Mouse (Mus musculus) neural tube, embryonic 12.5 days (tissue): ENCODE measurements at regions not wholly inside any gene's neighbourhood (a gene's known extent, or its start where the extent isn't known, plus 50 kb on each side); places are given as distances from the start of the nearest gene placed in this dataset.

Experiments
- ATAC-seq: fragments of 200-750 bp; cut with Nextera tagmentation; 2 replicates; pipeline ENCODE4 v1.8.0; 2017; ENCODE audit warnings: low read depth, mild to moderate bottlenecking, moderate TSS enrichment, moderate library complexity; ENCODE audit not compliant: low FRiP score
- H3K27ac ChIP-seq: fragments of 300-500 bp; sonication (generic); 2 replicates; pipeline ENCODE4 v1.5.1; 2016
- H3K27me3 ChIP-seq: fragments of 300-500 bp; sonication (generic); replicated peaks from 2 replicates; pipeline ENCODE4 v1.6.1; 2016; ENCODE audit warnings: mild to moderate bottlenecking
- H3K36me3 ChIP-seq: fragments of 300-500 bp; sonication (generic); 2 replicates; pipeline ENCODE4 v1.6.1; 2016; ENCODE audit warnings: mild to moderate bottlenecking
- H3K4me1 ChIP-seq: fragments of 300-500 bp; sonication (generic); 2 replicates; pipeline ENCODE4 v1.6.1; 2016
- H3K4me2 ChIP-seq: fragments of 300-500 bp; sonication (generic); replicated peaks from 2 replicates; pipeline ENCODE4 v1.6.1; 2016; ENCODE audit warnings: mild to moderate bottlenecking
- H3K4me3 ChIP-seq: fragments of 300-500 bp; sonication (generic); 2 replicates; pipeline ENCODE4 v1.5.1; 2016
- H3K9ac ChIP-seq: fragments of 300-500 bp; sonication (generic); 2 replicates; pipeline ENCODE4 v1.6.1; 2016; ENCODE audit warnings: mild to moderate bottlenecking
- H3K9me3 ChIP-seq: fragments of 300-500 bp; sonication (generic); 2 replicates; pipeline ENCODE4 v1.6.1; 2016; ENCODE audit warnings: mild to moderate bottlenecking
- WGBS: fragments of 180-500 bp; shearing (Covaris S2); methylation state at CpG from one replicate; pipeline ENCODE4 v1.1.7; 2016; 5-methylcytosine and 5-hydroxymethylcytosine counted together

DNA sequence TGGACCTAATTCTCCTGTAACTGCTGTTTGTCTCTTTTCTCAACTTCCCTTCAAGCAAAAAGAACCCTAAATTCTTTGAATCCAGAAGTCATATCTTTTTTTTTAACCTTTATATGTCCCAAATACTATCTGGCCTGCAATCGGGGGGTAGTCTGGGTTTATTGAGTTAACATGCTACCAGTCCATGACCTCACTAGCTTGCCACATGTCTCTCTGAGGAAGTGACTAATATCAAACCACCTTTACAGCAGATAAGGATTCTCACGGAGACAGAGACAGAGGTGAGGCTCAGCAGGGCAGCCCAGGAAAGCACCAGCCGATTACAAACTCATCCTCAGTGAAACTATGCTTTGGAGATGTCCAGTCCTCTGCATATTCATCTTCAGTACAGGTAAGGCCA is 179.2 kb downstream of the Dad1 start:
- no peak overlapping the region for H3K27ac ChIP-seq
- ATAC-seq = no peak
- WGBS = 84% methylated on average over 3 of the region's 3 CpGs

DNA sequence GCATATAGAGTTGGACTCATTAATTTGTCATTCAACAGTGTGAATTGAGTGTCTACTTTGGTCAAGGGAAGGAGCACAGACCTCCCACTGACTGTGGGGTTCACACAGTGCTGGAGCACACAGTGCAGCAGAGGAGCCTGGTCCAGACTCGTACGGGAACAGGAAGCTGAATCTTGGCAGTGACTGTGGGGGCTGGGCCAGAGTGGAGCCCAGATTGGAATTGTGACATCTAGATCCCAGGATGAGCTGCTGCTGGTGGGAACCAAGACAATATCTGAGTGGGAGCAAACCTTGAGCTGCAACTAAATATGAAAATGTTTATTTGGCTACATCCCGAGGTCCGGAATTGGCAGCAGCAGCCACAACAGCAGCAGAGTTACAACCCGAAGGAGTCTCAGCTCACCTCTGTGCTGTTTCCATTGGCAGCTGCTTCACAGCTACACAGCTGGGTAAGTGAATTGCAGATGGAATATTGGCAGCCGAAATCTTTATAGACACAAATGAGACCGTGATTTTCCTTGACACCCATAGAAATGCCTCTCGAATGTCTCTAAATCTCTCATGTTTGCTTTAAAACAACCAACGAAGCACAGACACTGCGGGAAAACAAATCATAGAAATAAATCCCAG is 181.5 kb downstream of the Dad1 start:
- Histone ChIP-seq H3K36me3 (no peaks in the 10 kb centered on the region), H3K4me1 (no peaks in the 10 kb centered on the region), H3K27me3 (no peaks in the 10 kb centered on the region), H3K4me3 (no peak overlapping the region), H3K27ac (no peak overlapping the region), H3K9ac (no peak overlapping the region), H3K9me3 (no peaks in the 10 kb centered on the region), H3K4me2 (no peak overlapping the region)
- ATAC-seq = no peak
- 83% methylated on average over 10 of the region's 10 CpGs for WGBS

More for the DNA sequence above, 179.2 kb downstream of the Dad1 start:
- Histone ChIP-seq H3K9me3 (no peaks in the 10 kb centered on the region), H3K4me1 (no peaks in the 10 kb centered on the region), H3K4me2 (no peak overlapping the region), H3K4me3 (no peak overlapping the region), H3K27me3 (no peaks in the 10 kb centered on the region), H3K36me3 (no peaks in the 10 kb centered on the region), H3K9ac (no peak overlapping the region)

DNA sequence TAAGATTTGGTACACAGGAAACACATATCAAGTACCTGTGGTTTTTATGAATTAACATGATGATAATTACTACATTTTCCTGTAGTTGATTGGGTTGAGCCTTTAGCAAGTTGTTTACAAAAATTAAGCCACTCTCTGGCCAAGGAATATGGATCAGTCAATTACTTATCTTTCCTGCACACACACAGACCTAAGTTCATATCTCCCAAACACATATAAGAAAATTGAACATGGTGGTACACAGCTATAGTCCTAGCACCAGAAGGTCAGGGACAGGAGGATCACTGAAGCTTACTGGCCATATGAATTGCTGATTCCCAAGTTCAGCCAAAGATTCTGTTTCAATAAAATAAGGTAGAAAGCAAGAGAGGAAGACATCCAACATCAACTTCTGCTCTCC is 183.7 kb downstream of the Dad1 start:
- H3K4me2 ChIP-seq = no peak overlapping the region

DNA sequence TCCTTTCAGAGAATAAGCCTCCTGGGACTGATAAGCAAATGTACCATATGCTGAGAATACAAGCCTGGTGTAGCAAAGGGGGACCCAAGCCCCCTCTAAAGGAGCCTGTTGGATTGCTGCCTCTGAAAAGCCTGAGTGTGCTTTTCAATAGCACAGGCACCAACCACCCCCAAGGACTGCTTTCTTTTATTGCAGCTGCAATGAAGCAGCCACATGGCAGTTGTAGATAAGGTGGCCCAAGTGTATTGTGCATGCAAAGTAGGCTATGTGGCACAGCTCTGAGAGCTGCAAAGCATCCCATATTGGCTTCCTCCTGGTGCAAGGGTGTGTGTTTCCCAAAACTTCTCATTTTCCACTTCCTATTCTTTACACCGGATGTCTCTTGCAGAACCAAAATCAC is 185.2 kb downstream of the Dad1 start:
- no peak for ATAC-seq
- 94% methylated on average over 1 of the region's 1 CpGs for WGBS
- Histone ChIP-seq H3K9me3 (no peaks in the 10 kb centered on the region), H3K9ac (no peak overlapping the region), H3K27ac (no peak overlapping the region), H3K4me1 (no peaks in the 10 kb centered on the region), H3K4me3 (no peak overlapping the region), H3K27me3 (no peaks in the 10 kb centered on the region), H3K36me3 (no peaks in the 10 kb centered on the region), H3K4me2 (no peak overlapping the region)

More for the DNA sequence above, 183.7 kb downstream of the Dad1 start:
- H3K9ac ChIP-seq = no peak overlapping the region
- no peak overlapping the region for H3K4me3 ChIP-seq
- no peaks in the 10 kb centered on the region for H3K27me3 ChIP-seq
- no peak for ATAC-seq
- no peaks in the 10 kb centered on the region for H3K36me3 ChIP-seq
- no peak overlapping the region for H3K27ac ChIP-seq
- H3K4me1 ChIP-seq = no peaks in the 10 kb centered on the region
- no peaks in the 10 kb centered on the region for H3K9me3 ChIP-seq

DNA sequence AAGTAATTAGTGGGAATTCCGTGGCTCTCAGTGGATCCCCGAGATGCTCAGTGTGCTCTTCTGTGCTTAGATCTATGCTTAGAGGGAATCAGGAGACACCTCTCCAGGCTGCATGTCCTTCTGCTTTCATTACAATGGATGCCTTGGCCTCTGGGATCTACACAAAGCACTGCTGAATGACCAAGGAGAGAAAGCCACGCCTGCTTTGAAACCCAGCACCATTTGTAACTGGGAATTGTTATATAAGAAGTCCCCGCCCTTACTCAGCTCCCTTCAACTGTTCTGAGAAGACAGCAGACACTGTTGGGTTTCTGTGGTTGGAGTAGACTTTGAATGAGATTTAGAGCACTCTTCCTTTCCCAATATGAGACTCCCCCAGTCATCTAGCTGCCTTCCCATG is 188.4 kb downstream of the Dad1 start:
- Histone ChIP-seq H3K4me2 (no peak overlapping the region), H3K27ac (no peak overlapping the region), H3K4me3 (no peak overlapping the region), H3K9me3 (no peaks in the 10 kb centered on the region), H3K4me1 (no peaks in the 10 kb centered on the region), H3K36me3 (no peaks in the 10 kb centered on the region), H3K27me3 (no peaks in the 10 kb centered on the region), H3K9ac (no peak overlapping the region)
- WGBS = 47% methylated on average over 4 of the region's 4 CpGs
- no peak for ATAC-seq

DNA sequence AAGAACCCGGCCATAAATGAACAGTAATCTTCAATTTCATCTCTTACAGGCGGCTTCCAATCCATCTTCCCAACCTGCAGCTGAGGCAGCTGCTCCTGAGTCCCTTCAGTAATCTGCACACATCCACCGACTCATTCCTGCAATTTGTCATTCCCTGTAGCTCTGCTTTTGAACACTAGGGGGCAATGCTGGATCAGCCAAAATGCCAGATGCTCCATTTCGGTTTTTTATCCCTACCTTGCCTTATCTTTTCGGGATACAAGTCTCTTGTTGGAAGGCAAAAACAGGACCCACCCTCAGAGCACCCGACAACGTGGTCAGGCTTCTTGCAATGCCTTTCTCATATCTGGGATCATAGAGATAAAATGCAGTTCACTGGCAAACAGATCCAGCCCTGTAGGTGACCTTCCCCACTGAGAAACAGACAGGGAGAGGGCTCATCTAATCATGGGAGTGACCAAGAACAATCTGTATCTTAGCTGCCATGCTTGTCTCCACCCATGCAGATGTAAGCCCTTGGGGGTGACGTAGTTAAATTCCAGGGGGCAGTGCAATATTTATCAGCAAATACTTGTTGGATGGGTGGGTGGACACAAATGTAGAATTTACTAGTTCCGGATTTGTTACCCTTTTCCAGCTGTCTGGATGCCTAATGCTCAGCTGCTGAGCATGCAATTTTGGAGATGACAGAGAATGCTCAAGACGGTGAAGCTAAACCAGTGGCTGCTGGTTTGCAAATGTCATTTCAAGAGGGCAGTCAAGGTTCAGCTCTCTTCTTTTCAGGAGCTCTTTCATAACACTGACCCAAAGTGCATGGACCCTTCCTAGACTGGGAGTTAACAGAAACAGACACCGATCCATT is 189.1 kb downstream of the Dad1 start:
- Histone ChIP-seq H3K27ac (no peak overlapping the region), H3K36me3 (no peaks in the 10 kb centered on the region), H3K4me2 (0 out of 2 replicates have a peak overlapping the region, but pooled peaks have one; percentile 20), H3K27me3 (no peaks in the 10 kb centered on the region), H3K9me3 (no peaks in the 10 kb centered on the region), H3K4me1 (no peaks in the 10 kb centered on the region), H3K4me3 (no peak overlapping the region), H3K9ac (no peak overlapping the region)
- WGBS = 33% methylated on average over 11 of the region's 11 CpGs
- 0 out of 2 replicates have a peak, but pooled peaks have one; percentile 26 for ATAC-seq

DNA sequence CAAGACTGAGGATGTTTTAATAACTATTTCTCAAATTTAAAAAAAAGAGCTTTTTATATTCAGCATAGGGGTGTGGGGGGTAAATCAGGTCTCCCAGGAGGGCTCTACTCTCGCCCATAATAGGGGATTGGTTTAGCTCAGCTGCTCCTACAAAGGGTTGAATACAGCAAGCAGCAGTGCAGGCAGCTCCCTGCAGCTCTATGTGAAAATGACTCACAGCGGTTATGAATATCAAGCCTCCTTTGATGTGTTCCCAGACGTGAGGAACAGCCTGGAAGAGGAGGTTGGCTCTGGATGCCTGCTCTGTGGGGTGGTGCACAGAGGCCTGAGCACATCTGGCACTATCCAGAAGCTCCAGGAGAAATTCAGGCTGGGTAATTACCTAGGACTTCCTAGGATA is 192.3 kb downstream of the Dad1 start:
- no peak for ATAC-seq
- WGBS = 39% methylated on average over 3 of the region's 3 CpGs
- no peaks in the 10 kb centered on the region for H3K4me1 ChIP-seq
- no peak overlapping the region for H3K9ac ChIP-seq
- no peaks in the 10 kb centered on the region for H3K27me3 ChIP-seq
- no peak overlapping the region for H3K4me2 ChIP-seq
- no peak overlapping the region for H3K4me3 ChIP-seq
- H3K36me3 ChIP-seq = no peaks in the 10 kb centered on the region
- no peaks in the 10 kb centered on the region for H3K9me3 ChIP-seq
- H3K27ac ChIP-seq = no peak overlapping the region

DNA sequence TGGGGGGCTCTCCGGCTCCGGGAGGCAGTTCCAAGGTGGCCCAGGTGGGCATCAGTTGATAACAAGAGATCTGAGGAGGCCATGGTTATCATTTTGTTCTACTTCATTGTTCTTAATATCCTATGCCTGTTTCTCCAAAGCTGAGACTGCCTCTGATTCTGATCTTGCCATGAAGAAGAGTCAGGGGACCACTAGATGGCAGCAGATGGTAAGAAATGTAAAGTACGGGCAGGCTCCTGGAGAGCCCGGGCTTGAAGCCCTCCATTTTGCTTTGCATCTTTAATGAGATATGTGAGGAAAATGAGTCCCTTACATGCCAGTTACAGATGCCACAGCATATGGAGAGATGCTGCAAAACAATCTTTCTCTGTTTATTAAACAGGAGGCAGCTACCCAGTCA is 194.1 kb downstream of the Dad1 start:
- WGBS = 24% methylated on average over 4 of the region's 4 CpGs
- ATAC-seq = peak; percentile 83

DNA sequence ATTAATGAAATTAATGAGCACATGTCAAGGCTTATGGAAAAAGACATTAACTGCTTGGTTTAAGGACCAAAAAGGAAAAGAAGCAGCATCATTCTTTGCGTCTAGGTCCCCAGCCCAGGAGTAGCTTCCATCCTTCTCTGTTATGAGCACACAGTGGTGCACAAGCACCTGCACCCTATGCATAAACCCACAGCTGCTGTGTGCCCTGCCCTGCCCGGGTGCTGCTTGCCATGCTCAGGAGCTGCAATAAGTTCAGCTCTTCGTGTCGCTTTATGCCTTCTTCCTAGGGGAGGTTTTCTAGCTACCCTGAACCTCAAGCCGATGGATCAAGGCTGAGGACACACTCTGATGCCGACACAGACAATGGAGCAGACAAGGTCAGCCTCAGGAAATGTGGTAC is 194.8 kb downstream of the Dad1 start:
- no peaks in the 10 kb centered on the region for H3K4me1 ChIP-seq
- no peak overlapping the region for H3K4me3 ChIP-seq
- H3K27ac ChIP-seq = no peak overlapping the region
- no peaks in the 10 kb centered on the region for H3K36me3 ChIP-seq
- H3K9ac ChIP-seq = no peak overlapping the region
- no peaks in the 10 kb centered on the region for H3K27me3 ChIP-seq
- no peaks in the 10 kb centered on the region for H3K9me3 ChIP-seq
- no peak for ATAC-seq
- WGBS = 84% methylated on average over 6 of the region's 6 CpGs
- no peak overlapping the region for H3K4me2 ChIP-seq

More for the DNA sequence above, 194.1 kb downstream of the Dad1 start:
- Histone ChIP-seq H3K4me2 (no peak overlapping the region), H3K4me3 (no peak overlapping the region), H3K9me3 (no peaks in the 10 kb centered on the region), H3K27ac (no peak overlapping the region), H3K27me3 (no peaks in the 10 kb centered on the region), H3K9ac (no peak overlapping the region), H3K36me3 (no peaks in the 10 kb centered on the region), H3K4me1 (no peaks in the 10 kb centered on the region)

DNA sequence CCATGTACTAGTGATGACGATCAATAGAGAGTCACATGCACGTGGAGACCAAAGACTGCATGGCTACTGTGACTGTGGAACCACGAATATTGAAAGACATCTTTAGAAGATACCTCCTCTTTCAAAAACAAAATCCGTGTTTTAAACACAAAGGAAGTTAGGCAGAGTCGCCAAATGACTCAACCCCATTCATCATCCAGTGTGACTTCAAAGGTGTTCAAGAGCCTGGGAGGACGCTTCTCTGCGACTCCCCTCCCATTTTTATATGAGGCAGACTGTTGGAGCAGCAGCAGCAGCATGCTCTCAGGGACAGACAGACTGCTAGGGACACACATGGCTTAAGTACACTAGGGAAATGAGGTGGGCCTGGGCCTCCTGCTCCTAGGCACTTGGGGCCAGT is 197.2 kb downstream of the Dad1 start:
- H3K9ac ChIP-seq = no peak overlapping the region
- H3K27me3 ChIP-seq = no peaks in the 10 kb centered on the region
- WGBS = 61% methylated on average over 7 of the region's 7 CpGs
- H3K4me1 ChIP-seq = no peaks in the 10 kb centered on the region
- H3K9me3 ChIP-seq = no peaks in the 10 kb centered on the region
- no peak overlapping the region for H3K4me3 ChIP-seq
- no peaks in the 10 kb centered on the region for H3K36me3 ChIP-seq
- H3K4me2 ChIP-seq = no peak overlapping the region
- no peak overlapping the region for H3K27ac ChIP-seq
- ATAC-seq = no peak

DNA sequence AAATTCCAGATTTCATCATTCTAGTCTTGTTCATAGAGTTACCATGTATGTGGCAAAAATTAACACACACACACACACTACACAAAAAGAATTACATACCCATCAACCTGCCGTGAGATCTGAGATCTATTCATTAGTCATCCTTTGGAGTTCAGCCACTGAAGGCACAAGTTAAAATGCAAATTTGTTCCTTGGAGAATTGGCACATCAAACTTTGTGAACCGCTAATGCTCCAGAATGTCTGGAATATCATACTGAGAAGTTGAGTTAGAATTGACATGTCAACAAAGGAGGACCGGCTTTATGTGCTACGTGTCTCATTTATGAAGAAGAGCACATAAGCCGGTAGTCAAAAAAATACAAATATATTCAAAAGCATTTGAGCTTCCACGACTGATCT is 198.5 kb downstream of the Dad1 start:
- WGBS = 83% methylated on average over 6 of the region's 6 CpGs
- no peak overlapping the region for H3K4me3 ChIP-seq
- H3K4me1 ChIP-seq = no peaks in the 10 kb centered on the region
- H3K27ac ChIP-seq = no peak overlapping the region
- no peaks in the 10 kb centered on the region for H3K27me3 ChIP-seq
- H3K9me3 ChIP-seq = no peaks in the 10 kb centered on the region
- no peak overlapping the region for H3K4me2 ChIP-seq
- ATAC-seq = no peak
- H3K36me3 ChIP-seq = no peaks in the 10 kb centered on the region
- H3K9ac ChIP-seq = no peak overlapping the region

DNA sequence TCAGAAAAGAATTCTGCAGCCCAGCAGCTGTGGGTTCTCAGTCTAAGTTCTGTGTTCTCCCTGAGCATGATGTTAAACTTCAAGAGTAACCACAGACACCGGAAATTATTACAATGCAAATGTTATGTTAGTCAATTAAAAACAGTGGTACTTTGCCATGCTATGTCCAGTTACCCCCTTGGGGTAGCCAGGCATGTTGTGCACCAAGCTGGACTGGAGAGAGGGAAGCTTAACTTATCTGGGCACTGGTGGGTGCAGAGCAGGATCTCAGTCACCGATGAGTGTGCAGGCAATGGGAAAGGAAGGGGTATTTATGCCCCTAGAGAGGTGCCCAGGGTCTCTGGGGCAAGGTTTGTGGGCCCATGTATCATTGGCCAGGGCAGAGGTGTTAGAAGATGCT is 211.6 kb downstream of the Dad1 start:
- 94% methylated on average over 2 of the region's 2 CpGs for WGBS
- no peak overlapping the region for H3K4me3 ChIP-seq
- H3K27ac ChIP-seq = no peak overlapping the region
- H3K9ac ChIP-seq = no peak overlapping the region
- H3K9me3 ChIP-seq = no peaks in the 10 kb centered on the region
- no peak for ATAC-seq
- no peaks in the 10 kb centered on the region for H3K4me1 ChIP-seq
- no peaks in the 10 kb centered on the region for H3K27me3 ChIP-seq
- H3K4me2 ChIP-seq = no peak overlapping the region
- no peaks in the 10 kb centered on the region for H3K36me3 ChIP-seq

DNA sequence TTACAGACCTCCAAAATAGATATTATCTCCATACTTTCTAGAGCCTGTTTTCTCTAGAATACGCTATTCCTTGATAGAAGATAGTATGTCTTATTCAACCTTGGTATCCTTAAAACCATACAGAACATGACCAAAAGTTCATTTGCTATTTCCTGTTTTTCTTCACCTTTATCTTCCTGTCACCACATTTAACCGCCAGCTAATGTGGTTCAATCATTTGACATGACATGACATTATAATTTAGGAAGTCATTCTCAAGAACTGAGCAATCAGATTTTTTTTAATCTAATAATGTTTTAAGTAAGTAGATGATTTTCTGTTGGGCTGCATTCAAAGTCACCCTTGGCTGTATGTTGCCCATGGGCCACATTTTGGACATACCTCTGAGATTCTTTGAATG is 213.3 kb downstream of the Dad1 start:
- 85% methylated on average over 2 of the region's 2 CpGs for WGBS
- Histone ChIP-seq H3K9ac (no peak overlapping the region), H3K27ac (no peak overlapping the region), H3K9me3 (no peaks in the 10 kb centered on the region), H3K36me3 (no peaks in the 10 kb centered on the region), H3K4me2 (no peak overlapping the region), H3K4me3 (no peak overlapping the region), H3K4me1 (no peaks in the 10 kb centered on the region), H3K27me3 (no peaks in the 10 kb centered on the region)
- ATAC-seq = no peak
